Mouse (Mus musculus) thymus, postnatal 4 days (tissue): Measurements from ENCODE around the gene Olfr702.

Source experiments
- DNase-seq: peaks from one replicate; pipeline ENCODE4 v3.0.0; 2021

Olfr702 gene

DNA sequence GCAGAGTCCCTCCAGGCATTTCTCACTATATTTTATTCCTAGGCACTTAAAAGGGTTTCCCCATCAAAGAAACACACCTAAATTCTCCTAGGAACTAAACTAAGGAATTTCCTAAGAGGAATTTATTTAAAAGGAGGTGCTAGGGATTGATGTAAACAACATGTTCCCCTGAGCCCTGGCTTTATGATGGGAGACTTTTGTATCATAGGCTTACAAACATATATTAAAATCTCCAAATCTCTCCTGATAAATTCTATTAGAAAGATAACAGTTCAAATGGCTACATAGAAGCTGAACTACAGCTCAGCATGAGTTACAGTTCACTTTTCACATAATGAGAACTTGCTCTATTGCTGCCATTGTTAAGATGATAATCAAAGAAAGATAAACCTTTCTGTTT lies at the start of gene Olfr702:
Gene Olfr702 (minus strand): TSS at position 101 of the 400 bp plus-strand sequence.
- no peak for DNase-seq

DNA sequence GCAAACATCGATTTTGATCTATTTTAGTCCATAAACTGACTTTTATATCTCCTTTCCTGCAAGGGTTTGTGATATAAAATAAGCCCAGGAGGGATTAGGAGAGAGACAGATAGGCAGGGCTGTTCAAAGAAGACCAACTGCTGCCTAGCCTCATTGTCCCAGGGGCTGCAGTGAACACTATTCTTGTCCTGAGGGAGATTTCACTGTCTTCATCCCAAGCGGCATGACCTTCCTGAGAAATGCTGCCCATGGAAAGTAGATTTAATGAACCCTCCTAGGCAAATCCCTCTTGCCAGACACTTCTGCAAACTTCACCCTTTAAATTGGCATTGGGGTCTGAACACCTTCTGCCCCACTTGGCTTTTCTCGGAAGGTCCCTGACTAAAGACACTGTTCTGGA lies 43.1 kb upstream of the Olfr702 start, which contains the start of gene Olfr705:
Gene Olfr705 (minus strand): TSS at position 101 of the 400 bp plus-strand sequence.
- DNase-seq, result no peak

- DNase-seq, result no peak
Measured at GRCm38 (mm10) chr7:106862885-106863284, 29.2 kb upstream of the Olfr702 start, which contains the start of gene Olfr704. TSS of gene Olfr704 (plus strand) at chr7:106863185.

GRCm38 (mm10) chr7:106843060-106843459 lies 9.4 kb upstream of the Olfr702 start, which contains the start of gene Olfr703:
TSS of gene Olfr703 (plus strand) at chr7:106843360.
- DNase-seq, result no peak

GRCm38 (mm10) chr7:106818414-106818813 lies 15.3 kb downstream of the Olfr702 start:
- no peak for DNase-seq

GRCm38 (mm10) chr7:106815775-106816174 lies 17.9 kb downstream of the Olfr702 start:
- peak; percentile 23 for DNase-seq

DNA sequence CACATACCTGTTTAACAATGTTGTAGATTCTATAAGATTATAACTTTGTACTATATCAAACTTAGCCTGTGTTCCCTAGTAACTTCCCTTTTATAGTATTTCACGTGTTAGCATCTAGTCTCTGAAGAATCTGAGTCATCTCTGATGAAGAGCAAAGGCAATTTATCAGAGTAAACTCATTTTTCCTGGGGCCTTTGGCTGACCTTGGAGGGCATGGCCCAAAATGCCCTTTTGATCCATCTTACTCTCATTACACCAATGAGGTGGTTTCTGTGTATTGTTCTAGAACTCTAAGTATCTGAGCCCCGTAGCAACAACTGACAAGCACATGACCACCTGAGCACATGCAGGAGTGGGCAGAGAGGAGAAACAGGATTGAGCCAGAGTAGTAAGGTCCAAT lies 19.9 kb downstream of the Olfr702 start, which contains the start of gene Olfr701:
Gene Olfr701 (plus strand): TSS at position 301 of the 400 bp plus-strand sequence.
- no peak for DNase-seq

- DNase-seq, result no peak
Measured at GRCm38 (mm10) chr7:106808734-106809133, 25.0 kb downstream of the Olfr702 start, which contains the start of gene Olfr700. TSS of gene Olfr700 (minus strand) at chr7:106808834.

DNA sequence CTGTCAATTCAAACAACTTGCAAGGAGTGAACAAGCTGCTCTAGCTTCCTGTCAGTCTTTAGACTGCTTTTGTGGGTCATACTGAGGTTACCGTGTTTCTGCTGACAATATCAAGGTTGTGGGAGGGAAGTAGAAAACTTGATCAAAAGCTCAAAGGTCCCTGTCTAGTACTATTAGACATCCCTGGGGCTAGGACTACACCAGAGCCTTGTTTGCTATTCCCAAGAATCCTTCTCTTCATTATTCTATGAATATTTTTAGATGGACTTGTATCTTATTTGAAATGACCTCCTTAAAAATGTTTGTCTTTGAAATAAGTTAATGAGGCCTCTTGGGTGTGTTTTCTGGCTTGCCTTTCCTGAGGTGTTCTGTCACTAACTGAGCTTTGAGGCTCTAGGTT lies 40.6 kb downstream of the Olfr702 start, which contains the start of gene Olfr699:
Gene Olfr699 (minus strand): TSS at position 101 of the 400 bp plus-strand sequence.
- DNase-seq, result no peak

GRCm38 (mm10) chr7:106788330-106788729 lies 45.4 kb downstream of the Olfr702 start:
- no peak for DNase-seq
